Mouse (Mus musculus): Measurements from ENCODE around the gene Rptor.
A peak's percentile ranks its signal among the peaks of the same experiment; 100 is the strongest.

The Rptor gene

DNA sequence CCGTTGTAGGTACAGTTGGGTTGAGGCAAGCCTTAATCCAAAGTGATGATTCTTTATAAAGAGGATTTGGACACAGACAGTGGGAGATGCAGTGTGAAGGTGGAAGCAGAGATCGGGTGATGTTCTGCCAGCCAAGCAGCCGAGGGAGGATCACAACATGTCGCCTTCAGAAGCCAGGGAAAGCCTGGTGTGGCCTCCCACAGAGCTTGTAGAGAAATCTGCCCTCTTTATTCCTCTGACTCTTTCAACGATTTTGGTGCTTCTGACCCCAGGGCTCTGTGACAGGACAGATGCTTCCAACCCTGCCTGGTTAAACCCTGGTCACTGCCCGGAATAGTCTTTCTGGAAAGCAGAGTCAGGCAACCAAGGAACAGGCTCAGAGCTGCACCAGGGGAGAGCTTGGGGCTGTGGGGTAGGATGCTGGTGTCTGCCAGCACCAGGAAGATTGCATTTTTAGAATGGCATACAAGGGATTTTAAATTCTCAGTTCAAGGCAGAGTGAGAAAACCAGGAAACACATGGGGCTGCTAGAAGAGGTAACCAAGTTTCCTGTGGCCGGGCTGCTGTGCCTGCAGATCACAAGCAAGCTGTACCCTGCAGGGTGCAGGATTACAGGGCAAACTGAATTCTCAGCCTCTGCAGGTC lies 304.4 kb downstream of the Rptor start:
- no peak for DNase-seq (ENCODE audit: low spot score)

DNA sequence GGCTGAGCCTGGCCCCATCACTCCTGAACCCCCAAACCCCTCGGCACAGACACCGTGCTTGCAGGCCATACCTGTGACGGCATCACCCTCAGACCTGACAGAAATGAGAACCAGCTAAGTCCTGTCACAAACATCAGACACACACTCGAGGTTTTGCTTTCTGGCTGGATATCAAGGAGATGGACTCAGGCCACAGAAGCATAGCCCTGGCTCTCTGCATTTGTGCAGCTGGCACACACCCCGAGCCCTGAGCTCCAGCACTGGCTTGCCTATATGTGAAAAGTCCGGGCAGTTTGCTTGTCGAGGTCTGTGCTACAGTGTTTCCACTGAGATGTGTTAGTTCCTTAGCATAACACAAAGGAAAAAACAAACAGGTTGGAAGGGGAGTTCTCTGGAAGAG lies 305.0 kb downstream of the Rptor start:
- DNase-seq (ENCODE audit: low spot score): no peak

GRCm38 (mm10) chr11:119909436-119909835 lies 306.7 kb downstream of the Rptor start:
- no peak for DNase-seq (ENCODE audit: low spot score)

DNA sequence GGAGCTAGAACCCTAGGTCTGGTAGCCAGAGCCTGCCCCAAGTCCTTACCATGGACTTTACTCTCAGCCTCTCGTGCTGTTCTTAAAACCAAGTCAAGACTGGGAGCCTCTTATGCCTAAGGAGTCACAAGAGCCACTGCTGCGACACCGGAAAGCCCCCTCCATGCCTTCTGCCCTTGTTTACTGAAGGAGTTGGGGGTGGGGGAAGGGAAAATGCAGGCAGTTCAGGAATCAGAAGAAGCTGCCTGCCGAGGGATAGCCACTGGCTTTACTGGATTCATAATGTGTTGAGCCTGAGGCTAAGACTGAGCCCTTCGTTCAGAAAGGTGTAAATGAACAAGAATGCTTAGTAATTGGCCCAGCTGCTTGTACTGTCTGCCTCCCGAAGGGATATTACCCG lies 310.1 kb downstream of the Rptor start:
- DNase-seq (ENCODE audit: low spot score): no peak

- DNase-seq (ENCODE audit: low spot score): peak; percentile 75
Measured at GRCm38 (mm10) chr11:119913291-119913934, 310.7 kb downstream of the Rptor start, which contains the start of gene Chmp6. Gene Chmp6 (plus strand): TSS chr11:119913441.

DNA sequence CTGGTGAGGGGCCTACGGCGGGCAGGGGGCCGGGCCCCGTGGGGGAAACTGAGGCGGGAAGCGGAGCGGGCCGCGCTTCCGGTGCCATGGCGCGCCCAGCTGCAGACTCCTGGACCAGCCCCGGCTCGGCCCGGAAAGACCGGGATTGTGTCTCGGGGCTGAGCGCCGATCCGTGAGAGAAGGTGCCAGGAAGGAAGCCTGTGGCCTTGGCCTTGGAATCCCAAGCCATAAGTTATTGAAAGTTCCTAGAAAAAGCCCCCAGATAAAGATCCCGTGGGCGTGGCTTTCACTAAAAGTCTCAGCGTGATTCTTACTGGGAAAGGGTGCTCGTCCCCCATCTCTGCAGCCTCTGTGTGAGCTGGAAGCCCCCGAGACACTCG lies 311.2 kb downstream of the Rptor start:
- DNase-seq (ENCODE audit: low spot score): peak; percentile 32

DNA sequence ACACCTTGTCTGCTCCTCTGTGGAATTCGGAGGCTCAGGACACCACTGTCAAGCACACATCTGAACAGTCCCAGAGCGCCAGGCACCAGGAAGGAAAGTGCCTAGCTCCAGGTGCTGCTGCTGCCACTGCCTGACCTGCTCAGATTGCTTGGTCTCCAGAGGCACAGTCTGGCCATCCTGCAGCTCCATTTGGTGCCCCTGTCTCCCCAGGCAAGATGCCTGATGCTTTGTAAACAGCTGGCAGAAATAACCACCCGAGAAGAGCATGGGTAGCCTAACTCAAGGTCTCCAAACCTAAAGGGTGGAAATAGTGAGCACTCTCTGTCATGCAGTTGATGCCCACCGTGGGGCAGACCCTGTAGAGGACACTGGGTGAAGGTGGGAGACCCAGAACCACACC lies 311.7 kb downstream of the Rptor start:
- DNase-seq (ENCODE audit: low spot score): no peak

- DNase-seq (ENCODE audit: low spot score): no peak
Measured at GRCm38 (mm10) chr11:119915666-119916065, 313.0 kb downstream of the Rptor start.

GRCm38 (mm10) chr11:119916102-119916790 lies 313.5 kb downstream of the Rptor start:
- no peak for DNase-seq (ENCODE audit: low spot score)

GRCm38 (mm10) chr11:119916834-119917469 lies 314.2 kb downstream of the Rptor start:
- no peak for DNase-seq (ENCODE audit: low spot score)

DNA sequence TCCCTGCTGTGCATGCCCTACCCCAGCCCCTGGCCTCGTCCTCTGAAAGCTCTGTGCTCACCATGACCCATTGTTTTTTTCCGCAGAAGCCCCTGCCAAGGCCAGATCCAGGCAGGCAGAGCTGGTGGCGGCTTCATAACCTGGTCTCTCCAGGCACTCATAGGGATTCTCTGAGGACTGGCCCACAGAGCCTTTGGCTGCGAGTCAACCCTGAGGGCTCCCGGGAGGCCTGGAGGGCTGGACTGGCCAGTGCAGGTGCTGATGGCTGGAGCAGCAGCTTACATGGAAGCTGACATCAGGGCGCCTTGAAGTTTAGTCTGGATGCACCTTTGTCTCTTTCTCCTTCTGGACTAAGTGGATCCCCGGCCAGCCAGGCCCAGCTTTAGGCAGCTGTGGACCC lies 315.8 kb downstream of the Rptor start:
- no peak for DNase-seq (ENCODE audit: low spot score)

DNA sequence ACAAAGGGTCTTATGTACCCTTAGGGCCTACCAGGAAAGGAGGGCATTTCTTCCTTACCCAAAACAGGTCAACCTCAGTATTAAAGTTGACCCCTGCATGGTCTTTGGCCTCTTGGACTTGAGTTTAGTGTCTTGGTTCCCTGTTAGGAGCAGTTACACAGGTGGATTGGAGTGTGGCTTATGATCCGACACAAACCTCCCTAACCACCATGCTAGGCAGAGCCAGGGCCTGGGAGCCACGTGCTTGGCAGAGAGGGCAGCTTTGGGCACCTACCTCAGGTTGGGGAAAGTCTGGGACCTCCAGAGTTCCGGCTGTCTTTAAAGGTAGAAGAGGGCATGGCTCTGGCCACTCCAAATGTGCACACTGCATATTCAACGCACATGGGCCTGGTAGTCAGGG lies 316.7 kb downstream of the Rptor start:
- no peak for DNase-seq (ENCODE audit: low spot score)

- DNase-seq (ENCODE audit: low spot score): no peak
Measured at GRCm38 (mm10) chr11:119919897-119920296, 317.2 kb downstream of the Rptor start.

DNA sequence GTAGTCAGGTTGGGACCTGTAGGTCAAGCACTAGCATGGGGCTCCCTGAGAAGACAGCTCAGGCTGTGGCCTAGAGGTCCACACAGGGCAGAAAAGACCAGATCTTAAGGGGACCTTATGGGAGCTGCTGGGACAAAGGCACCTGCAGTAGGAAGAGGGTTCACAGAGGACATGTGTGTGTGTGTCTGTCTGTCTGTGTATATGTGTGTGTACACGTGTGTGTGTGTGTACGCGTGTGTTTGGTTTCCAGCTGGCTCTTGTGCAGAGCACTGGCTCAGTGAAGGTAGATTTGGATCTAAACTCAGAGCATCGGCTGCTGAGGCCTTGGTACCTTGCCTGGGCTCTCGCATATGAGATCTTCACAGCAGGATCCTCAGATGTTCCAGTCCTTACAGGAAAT lies 318.0 kb downstream of the Rptor start:
- DNase-seq (ENCODE audit: low spot score): no peak

DNA sequence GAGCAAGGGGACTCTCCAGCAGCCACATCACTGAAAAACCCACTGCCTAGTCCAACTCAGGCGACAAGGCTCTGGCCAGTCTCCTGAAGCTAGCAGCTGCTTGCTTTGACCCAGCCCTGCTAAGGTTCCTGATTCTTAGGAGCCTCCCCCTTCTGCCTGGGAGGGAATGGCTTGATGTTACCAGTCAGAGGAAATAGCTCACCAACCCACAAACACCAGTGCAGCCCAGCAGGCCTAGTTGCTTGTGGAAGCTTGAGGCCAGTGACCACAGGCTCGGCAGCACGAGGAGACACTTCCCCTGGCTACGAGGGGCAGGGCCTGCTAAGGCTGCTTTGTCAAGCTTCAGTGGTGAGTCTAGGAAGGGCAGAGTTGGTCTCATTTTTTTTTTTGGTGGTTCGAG lies 322.5 kb downstream of the Rptor start:
- no peak for DNase-seq (ENCODE audit: low spot score)

- no peak for DNase-seq (ENCODE audit: low spot score)
Measured at GRCm38 (mm10) chr11:119926762-119927161, 324.1 kb downstream of the Rptor start.

DNA sequence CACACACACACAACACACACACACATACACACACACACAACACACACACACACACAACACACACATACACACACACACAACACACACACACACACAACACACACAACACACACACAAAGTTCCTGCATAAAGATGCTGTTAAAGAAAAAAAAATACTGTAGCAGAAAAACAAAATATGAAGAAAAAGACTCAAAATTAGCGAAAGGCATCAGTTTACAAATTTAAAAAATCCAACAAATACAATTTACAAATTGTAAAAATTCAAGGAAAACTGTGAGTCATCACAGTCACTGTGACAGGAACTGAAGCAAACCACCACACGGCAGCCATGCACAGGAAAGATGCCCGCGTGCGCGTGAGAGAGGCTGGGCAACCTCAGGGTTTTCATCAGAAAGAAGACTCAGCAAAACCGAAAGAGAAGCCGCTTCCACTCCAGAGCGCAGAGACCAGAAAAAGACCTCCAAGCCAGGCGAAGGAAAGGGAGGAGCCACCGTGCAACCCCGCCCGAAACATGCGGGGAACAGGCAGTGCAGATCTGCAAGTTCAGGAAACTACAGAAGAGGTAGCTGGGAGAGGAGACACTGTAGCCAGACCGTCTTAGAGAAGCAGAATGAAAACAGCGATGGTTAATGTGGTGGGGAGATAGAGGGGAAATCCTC lies 325.4 kb downstream of the Rptor start:
- no peak for DNase-seq (ENCODE audit: low spot score)

- DNase-seq (ENCODE audit: low spot score): no peak
Measured at GRCm38 (mm10) chr11:119929603-119930265, 327.0 kb downstream of the Rptor start.

DNA sequence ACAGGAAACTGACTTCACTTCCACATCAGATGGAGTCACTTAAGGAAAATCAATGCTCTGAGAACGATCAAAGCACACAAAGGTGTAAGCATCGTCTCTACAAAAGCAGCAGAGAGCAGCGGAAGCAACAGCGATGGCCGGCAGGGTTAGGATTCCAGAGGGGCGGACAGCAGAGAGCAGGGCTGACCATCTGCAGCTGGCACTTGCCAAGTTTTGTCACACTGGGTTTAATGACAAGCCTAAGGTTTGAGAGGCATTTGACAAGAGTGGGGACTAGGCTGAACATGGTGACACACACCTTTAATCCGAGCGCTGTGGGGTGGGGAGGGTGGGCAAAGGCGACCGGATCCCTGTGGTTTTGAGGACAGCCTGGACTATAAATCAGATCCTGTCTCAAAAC lies 329.1 kb downstream of the Rptor start:
- DNase-seq (ENCODE audit: low spot score): no peak

- DNase-seq (ENCODE audit: low spot score): no peak
Measured at GRCm38 (mm10) chr11:119933142-119933541, 330.4 kb downstream of the Rptor start.

- DNase-seq (ENCODE audit: low spot score): no peak
Measured at GRCm38 (mm10) chr11:119933819-119934583, 331.3 kb downstream of the Rptor start.

Measured in ovary, adult 18-20 months (tissue).